Mouse (Mus musculus): ENCODE measurements around the gene Mrgbp. TPM values are rescaled to one million over a fixed set of nuclear protein-coding genes. Genes with fewer than 3 reads are reported as not detected.

The Mrgbp gene
- total RNA-seq (2014; rRNA removed) (4.8 and 4.9 TPM in 2 replicates), polyA plus RNA-seq (2012; rRNA removed) (6.7 and 9.5 TPM in 2 replicates)

- Histone ChIP-seq H3K27me3 (ENCODE audit: control insufficient read depth, insufficient read depth, low read length) (no peaks in the 10 kb centered on the region), H3K9ac (ENCODE audit: low read depth, low read length) (no peak within 1 kb of the TSS), H3K36me3 (ENCODE audit: control insufficient read depth, insufficient read depth, low read length) (no peaks in the 10 kb centered on the region), H3K79me2 (ENCODE audit: control insufficient read depth, insufficient read depth, low read length) (peaks cover 8% of the 10 kb centered on the region; the same call in 1 of the 2 replicates), H3K27ac (replicated peaks; ENCODE audit: insufficient read depth, low read depth, low read length) (no peak within 1 kb of the TSS), H3K4me1 (ENCODE audit: control insufficient read depth, insufficient read depth, low read length) (peaks cover 13% of the 10 kb centered on the region), H3K4me3 (ENCODE audit: insufficient read depth, low read depth, low read length) (no peak within 1 kb of the TSS)
- no peak for DNase-seq (ENCODE audit: extremely low read depth, low read depth, low spot score)
- TF ChIP-seq POLR2A (IDR thresholded peaks at IDR 0.05; ENCODE audit: extremely low read depth, insufficient read depth, low read length) (no peak), CTCF (IDR thresholded peaks at IDR 0.05; ENCODE audit: low read depth, low read length) (no peak)
- WGBS, result 86% methylated on average over 3 of the region's 3 CpGs
These were observed at the start of gene Mrgbp for GRCm38 (mm10) chr2:180581002-180581401. Gene Mrgbp, plus strand, starts transcription at chr2:180581304.

GRCm38 (mm10) chr2:180531671-180532385 is 49.3 kb upstream of the Mrgbp start:
- Histone ChIP-seq H3K4me3 (ENCODE audit: insufficient read depth, low read depth, low read length) (no peak overlapping the region), H3K36me3 (ENCODE audit: control insufficient read depth, insufficient read depth, low read length) (no peaks in the 10 kb centered on the region), H3K4me1 (ENCODE audit: control insufficient read depth, insufficient read depth, low read length) (no peaks in the 10 kb centered on the region), H3K27ac (replicated peaks; ENCODE audit: insufficient read depth, low read depth, low read length) (no peak overlapping the region), H3K9ac (ENCODE audit: low read depth, low read length) (no peak overlapping the region), H3K27me3 (ENCODE audit: control insufficient read depth, insufficient read depth, low read length) (peaks cover 2% of the 10 kb centered on the region; the same call in 1 of the 2 replicates), H3K79me2 (ENCODE audit: control insufficient read depth, insufficient read depth, low read length) (no peaks in the 10 kb centered on the region)
- WGBS, result 78% methylated on average over 7 of the region's 7 CpGs
- no peak for TF ChIP-seq CTCF (IDR thresholded peaks at IDR 0.05; ENCODE audit: low read depth, low read length)
- TF ChIP-seq POLR2A (IDR thresholded peaks at IDR 0.05; ENCODE audit: extremely low read depth, insufficient read depth, low read length), result no peak
- no peak for DNase-seq (ENCODE audit: extremely low read depth, low read depth, low spot score)

GRCm38 (mm10) chr2:180532386-180532995 is 48.6 kb upstream of the Mrgbp start:
- WGBS, result 55% methylated on average over 6 of the region's 6 CpGs
- Histone ChIP-seq H3K79me2 (ENCODE audit: control insufficient read depth, insufficient read depth, low read length) (no peaks in the 10 kb centered on the region), H3K4me3 (ENCODE audit: insufficient read depth, low read depth, low read length) (no peak overlapping the region), H3K27ac (replicated peaks; ENCODE audit: insufficient read depth, low read depth, low read length) (no peak overlapping the region), H3K27me3 (ENCODE audit: control insufficient read depth, insufficient read depth, low read length) (peaks cover 2% of the 10 kb centered on the region; the same call in 1 of the 2 replicates), H3K9ac (ENCODE audit: low read depth, low read length) (no peak overlapping the region), H3K4me1 (ENCODE audit: control insufficient read depth, insufficient read depth, low read length) (no peaks in the 10 kb centered on the region), H3K36me3 (ENCODE audit: control insufficient read depth, insufficient read depth, low read length) (no peaks in the 10 kb centered on the region)
- TF ChIP-seq CTCF (IDR thresholded peaks at IDR 0.05; ENCODE audit: low read depth, low read length) (no peak), POLR2A (IDR thresholded peaks at IDR 0.05; ENCODE audit: extremely low read depth, insufficient read depth, low read length) (no peak)
- DNase-seq (ENCODE audit: extremely low read depth, low read depth, low spot score), result peak; percentile 6

- WGBS, result 56% methylated on average over 4 of the region's 4 CpGs
- DNase-seq (ENCODE audit: extremely low read depth, low read depth, low spot score), result no peak
- H3K4me1 ChIP-seq (ENCODE audit: control insufficient read depth, insufficient read depth, low read length), result no peaks in the 10 kb centered on the region
- no peak overlapping the region for H3K9ac ChIP-seq (ENCODE audit: low read depth, low read length)
- H3K79me2 ChIP-seq (ENCODE audit: control insufficient read depth, insufficient read depth, low read length), result no peaks in the 10 kb centered on the region
- H3K4me3 ChIP-seq (ENCODE audit: insufficient read depth, low read depth, low read length), result no peak overlapping the region
- TF ChIP-seq CTCF (IDR thresholded peaks at IDR 0.05; ENCODE audit: low read depth, low read length), result no peak
- TF ChIP-seq POLR2A (IDR thresholded peaks at IDR 0.05; ENCODE audit: extremely low read depth, insufficient read depth, low read length), result no peak
- H3K27ac ChIP-seq (replicated peaks; ENCODE audit: insufficient read depth, low read depth, low read length), result no peak overlapping the region
- H3K36me3 ChIP-seq (ENCODE audit: control insufficient read depth, insufficient read depth, low read length), result no peaks in the 10 kb centered on the region
- H3K27me3 ChIP-seq (ENCODE audit: control insufficient read depth, insufficient read depth, low read length), result no peaks in the 10 kb centered on the region; the same call in 1 of the 2 replicates
These were observed 47.9 kb upstream of the Mrgbp start for GRCm38 (mm10) chr2:180533237-180533636.

- no peak for DNase-seq (ENCODE audit: extremely low read depth, low read depth, low spot score)
- no peaks in the 10 kb centered on the region for H3K36me3 ChIP-seq (ENCODE audit: control insufficient read depth, insufficient read depth, low read length)
- no peak overlapping the region for H3K27ac ChIP-seq (replicated peaks; ENCODE audit: insufficient read depth, low read depth, low read length)
- H3K27me3 ChIP-seq (ENCODE audit: control insufficient read depth, insufficient read depth, low read length), result no peaks in the 10 kb centered on the region
- H3K9ac ChIP-seq (ENCODE audit: low read depth, low read length), result no peak overlapping the region
- TF ChIP-seq POLR2A (IDR thresholded peaks at IDR 0.05; ENCODE audit: extremely low read depth, insufficient read depth, low read length) (no peak), CTCF (IDR thresholded peaks at IDR 0.05; ENCODE audit: low read depth, low read length) (no peak)
- H3K4me1 ChIP-seq (ENCODE audit: control insufficient read depth, insufficient read depth, low read length), result no peaks in the 10 kb centered on the region
- WGBS, result 90% methylated on average over 2 of the region's 2 CpGs
- no peaks in the 10 kb centered on the region for H3K79me2 ChIP-seq (ENCODE audit: control insufficient read depth, insufficient read depth, low read length)
- H3K4me3 ChIP-seq (ENCODE audit: insufficient read depth, low read depth, low read length), result no peak overlapping the region
These were observed 37.4 kb upstream of the Mrgbp start for GRCm38 (mm10) chr2:180543675-180544074.

- Histone ChIP-seq H3K4me3 (ENCODE audit: insufficient read depth, low read depth, low read length) (no peak overlapping the region), H3K27ac (replicated peaks; ENCODE audit: insufficient read depth, low read depth, low read length) (no peak overlapping the region), H3K27me3 (ENCODE audit: control insufficient read depth, insufficient read depth, low read length) (no peaks in the 10 kb centered on the region), H3K4me1 (ENCODE audit: control insufficient read depth, insufficient read depth, low read length) (no peaks in the 10 kb centered on the region), H3K36me3 (ENCODE audit: control insufficient read depth, insufficient read depth, low read length) (no peaks in the 10 kb centered on the region), H3K9ac (ENCODE audit: low read depth, low read length) (no peak overlapping the region), H3K79me2 (ENCODE audit: control insufficient read depth, insufficient read depth, low read length) (no peaks in the 10 kb centered on the region)
- DNase-seq (ENCODE audit: extremely low read depth, low read depth, low spot score), result no peak
- no peak for TF ChIP-seq CTCF (IDR thresholded peaks at IDR 0.05; ENCODE audit: low read depth, low read length)
- TF ChIP-seq POLR2A (IDR thresholded peaks at IDR 0.05; ENCODE audit: extremely low read depth, insufficient read depth, low read length), result no peak
- WGBS, result 68% methylated on average over 18 of the region's 18 CpGs
These were observed 36.1 kb upstream of the Mrgbp start for GRCm38 (mm10) chr2:180545046-180545445.
